Mouse (Mus musculus) liver, embryonic 16.5 days (tissue): ENCODE measurements around the gene Olfr611. TPM values are rescaled to one million over a fixed set of nuclear protein-coding genes. Genes with fewer than 3 reads are reported as not detected.

ENCODE experiments used
- polyA plus RNA-seq: library from polyadenylated mRNA; unstranded; fragments of >200 nt; fragmentation: Nextera tagmentation; extraction: Ambion mirVana; gene quantifications from 2 replicates; pipeline ENCODE4 v1.2.1, GENCODE M21; 2015

Gene Olfr611
- polyA plus RNA-seq, 1 experiment from 2014 or later, result not detected

Other genes starting within 250 kb of the Olfr611 start
- gene Olfr596, start 215.2 kb downstream of the Olfr611 start, polyA plus RNA-seq, result not detected in 2 replicates
- gene Olfr597, start 204.5 kb downstream of the Olfr611 start, polyA plus RNA-seq, result not detected in 2 replicates
- not detected in 2 replicates for gene Olfr598, start 197.3 kb downstream of the Olfr611 start, polyA plus RNA-seq
- not detected in 2 replicates for gene Olfr599, start 184.9 kb downstream of the Olfr611 start, polyA plus RNA-seq
- gene Olfr600, start 171.2 kb downstream of the Olfr611 start, polyA plus RNA-seq, result not detected in 2 replicates
- not detected in 2 replicates for gene Olfr601, start 158.2 kb downstream of the Olfr611 start, polyA plus RNA-seq
- not detected in 2 replicates for gene Olfr603, start 134.7 kb downstream of the Olfr611 start, polyA plus RNA-seq
- gene Usp17lc, start 105.8 kb downstream of the Olfr611 start, polyA plus RNA-seq, result not detected in 2 replicates
- not detected in 2 replicates for gene Olfr605, start 75.4 kb downstream of the Olfr611 start, polyA plus RNA-seq
- not detected in 2 replicates for gene Olfr606, start 71.8 kb downstream of the Olfr611 start, polyA plus RNA-seq
- not detected in 2 replicates for gene Olfr607, start 56.7 kb downstream of the Olfr611 start, polyA plus RNA-seq
- gene Olfr608, start 51.0 kb downstream of the Olfr611 start, polyA plus RNA-seq, result not detected in 2 replicates
- not detected in 2 replicates for gene Olfr609, start 22.8 kb downstream of the Olfr611 start, polyA plus RNA-seq
- gene Olfr610, start 8.7 kb downstream of the Olfr611 start, polyA plus RNA-seq, result not detected in 2 replicates
- not detected in 2 replicates for gene Olfr612, start 21.9 kb upstream of the Olfr611 start, polyA plus RNA-seq
- not detected in 2 replicates for gene Olfr613, start 27.2 kb upstream of the Olfr611 start, polyA plus RNA-seq
- gene Olfr615, start 35.2 kb upstream of the Olfr611 start, polyA plus RNA-seq, result not detected in 2 replicates
- not detected in 2 replicates for gene Olfr616, start 48.3 kb upstream of the Olfr611 start, polyA plus RNA-seq
- not detected in 2 replicates for gene Olfr617, start 52.2 kb upstream of the Olfr611 start, polyA plus RNA-seq
- gene Olfr618, start 69.3 kb upstream of the Olfr611 start, polyA plus RNA-seq, result not detected in 2 replicates
- gene Olfr619, start 79.7 kb upstream of the Olfr611 start, polyA plus RNA-seq, result not detected in 2 replicates
- not detected in 2 replicates for gene Olfr620, start 91.7 kb upstream of the Olfr611 start, polyA plus RNA-seq
- not detected in 2 replicates for gene Olfr622, start 121.9 kb upstream of the Olfr611 start, polyA plus RNA-seq
- gene Olfr623, start 142.9 kb upstream of the Olfr611 start, polyA plus RNA-seq, result not detected in 2 replicates
- gene Olfr624, start 150.3 kb upstream of the Olfr611 start, polyA plus RNA-seq, result 0.02 TPM in 2 replicates
- gene Olfr625-ps1, start 161.9 kb upstream of the Olfr611 start, polyA plus RNA-seq, result not detected in 2 replicates
- gene Olfr243, start 193.8 kb upstream of the Olfr611 start, polyA plus RNA-seq, result not detected in 2 replicates
- not detected in 2 replicates for gene Olfr628, start 209.5 kb upstream of the Olfr611 start, polyA plus RNA-seq
- gene Olfr629, start 224.1 kb upstream of the Olfr611 start, polyA plus RNA-seq, result 0.07 TPM in 1 of 2 replicates, not detected in the other
- gene Olfr630, start 236.5 kb upstream of the Olfr611 start, polyA plus RNA-seq, result not detected in 2 replicates